Mouse (Mus musculus) neutrophil, adult 5-6 weeks (primary cell): Measurements from ENCODE around the gene Slc26a1. TPM values are rescaled to one million over a fixed set of nuclear protein-coding genes. Genes with fewer than 3 reads are reported as not detected.
A peak's percentile ranks its signal among the peaks of the same experiment; 100 is the strongest.

Experiments used
- ATAC-seq: fragments of 151-379, 151-347 bp; 2 replicates; pipeline ENCODE4 v1.8.0; 2017; ENCODE audit warnings: mild to moderate bottlenecking, moderate TSS enrichment; ENCODE audit not compliant: insufficient number of reproducible peaks, poor library complexity, low FRiP score, severe bottlenecking; ENCODE audit errors: extremely low read depth
- total RNA-seq: library from RNA; stranded (forward); fragments of 200-1000 nt; gene quantifications from 2 replicates; pipeline ENCODE4 v1.2.3, GENCODE M21; 2017

Slc26a1 gene
- total RNA-seq, 1 experiment from 2014 or later, result not detected

- ATAC-seq, result no peak
Measured at GRCm38 (mm10) chr5:108694352-108695261, 19.2 kb upstream of the Slc26a1 start.

- ATAC-seq, result peak; percentile 85
Measured at GRCm38 (mm10) chr5:108693872-108694288, 18.5 kb upstream of the Slc26a1 start.

- peak; percentile 54 for ATAC-seq
Measured at GRCm38 (mm10) chr5:108692271-108692670, 16.9 kb upstream of the Slc26a1 start, which contains the start of gene Fgfrl1. TSS of gene Fgfrl1 (plus strand) at chr5:108692382.

GRCm38 (mm10) chr5:108691152-108691551, 15.8 kb upstream of the Slc26a1 start:
- no peak for ATAC-seq

GRCm38 (mm10) chr5:108689091-108689490, 13.7 kb upstream of the Slc26a1 start:
- no peak for ATAC-seq

- no peak for ATAC-seq
Measured at GRCm38 (mm10) chr5:108680871-108681270, 5.5 kb upstream of the Slc26a1 start.

GRCm38 (mm10) chr5:108679909-108680308, 4.5 kb upstream of the Slc26a1 start:
- ATAC-seq, result no peak

GRCm38 (mm10) chr5:108678296-108678854, 3.0 kb upstream of the Slc26a1 start:
- ATAC-seq, result no peak

- no peak for ATAC-seq
Measured at GRCm38 (mm10) chr5:108677605-108678295, 2.4 kb upstream of the Slc26a1 start.

GRCm38 (mm10) chr5:108676772-108677498, 1.6 kb upstream of the Slc26a1 start:
- ATAC-seq, result no peak

GRCm38 (mm10) chr5:108674624-108675023, 745 bp downstream of the Slc26a1 start:
- ATAC-seq, result no peak

GRCm38 (mm10) chr5:108671757-108672156, 3.6 kb downstream of the Slc26a1 start:
- ATAC-seq, result no peak

GRCm38 (mm10) chr5:108670785-108671184, 4.6 kb downstream of the Slc26a1 start:
- no peak for ATAC-seq

GRCm38 (mm10) chr5:108669986-108670385, 5.4 kb downstream of the Slc26a1 start:
- ATAC-seq, result no peak

GRCm38 (mm10) chr5:108668977-108669936, 6.1 kb downstream of the Slc26a1 start, which contains the start of gene Dgkq:
TSS of gene Dgkq (minus strand) at chr5:108669672.
- ATAC-seq, result peak; percentile 81

- no peak for ATAC-seq
Measured at GRCm38 (mm10) chr5:108668387-108668932, 6.9 kb downstream of the Slc26a1 start.

GRCm38 (mm10) chr5:108667370-108667769, 8.0 kb downstream of the Slc26a1 start:
- ATAC-seq, result no peak

GRCm38 (mm10) chr5:108665066-108665465, 10.3 kb downstream of the Slc26a1 start:
- ATAC-seq, result no peak
